Mouse (Mus musculus): ENCODE measurements around the gene Elf3. TPM values are rescaled to one million over a fixed set of nuclear protein-coding genes. Genes with fewer than 3 reads are reported as not detected.

Elf3 gene
- polyA plus RNA-seq, 1 experiment from 2014 or later, result 0.67 TPM

GRCm38 (mm10) chr1:135213772-135214640 is 44.4 kb downstream of the Elf3 start:
- DNase-seq, result no peak
- Histone ChIP-seq H3K27me3 (ENCODE audit: insufficient read depth, low read length) (no peaks in the 10 kb centered on the region), H3K4me3 (ENCODE audit: low read depth, low read length) (no peak overlapping the region), H3K27ac (ENCODE audit: low read depth) (no peak overlapping the region), H3K4me1 (ENCODE audit: insufficient read depth) (no peaks in the 10 kb centered on the region), H3K9me3 (ENCODE audit: low read length) (no peaks in the 10 kb centered on the region), H3K9ac (replicated peaks) (no peak overlapping the region), H3K36me3 (replicated peaks; ENCODE audit: insufficient read depth, low read length) (no peaks in the 10 kb centered on the region), H3K4me2 (ENCODE audit: low read depth, low read length) (no peak overlapping the region)
- TF ChIP-seq EP300 (IDR thresholded peaks at IDR 0.05; ENCODE audit: low read depth) (no peak), CTCF (IDR thresholded peaks at IDR 0.05; ENCODE audit: low read depth) (no peak)
- WGBS (ENCODE audit: insufficient replicate concordance), result 79% methylated on average over 9 of the region's 9 CpGs
- ATAC-seq, result no peak

DNA sequence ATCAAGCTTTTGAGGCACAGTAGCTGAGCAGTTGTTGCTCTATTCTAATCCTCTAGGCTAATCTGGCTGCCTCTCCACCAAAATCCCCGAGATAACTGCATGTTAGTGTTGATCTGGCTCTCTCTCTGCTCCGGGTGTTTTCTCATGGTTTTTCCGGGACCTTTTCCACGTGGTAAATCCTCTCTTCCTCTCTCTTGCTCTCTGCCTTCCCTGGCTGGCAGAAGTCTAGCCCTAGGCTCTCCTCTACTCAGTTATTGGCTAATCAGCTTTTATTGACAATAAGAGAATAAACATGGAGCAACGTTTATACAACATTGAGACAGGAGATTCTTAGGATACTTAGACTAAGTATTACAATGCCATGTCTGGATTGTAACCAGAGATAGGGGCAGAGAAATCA is 47.9 kb downstream of the Elf3 start:
- 46% methylated on average over 5 of the region's 5 CpGs for WGBS (ENCODE audit: insufficient replicate concordance)
- H3K27ac ChIP-seq (ENCODE audit: low read depth), result no peak overlapping the region
- TF ChIP-seq CTCF (IDR thresholded peaks at IDR 0.05; ENCODE audit: low read depth) (no peak), EP300 (IDR thresholded peaks at IDR 0.05; ENCODE audit: low read depth) (no peak)
- 0 out of 2 replicates have a peak overlapping the region, but pooled peaks have one; percentile 7 for H3K4me2 ChIP-seq (ENCODE audit: low read depth, low read length)
- no peak overlapping the region for H3K9ac ChIP-seq (replicated peaks)
- no peaks in the 10 kb centered on the region for H3K27me3 ChIP-seq (ENCODE audit: insufficient read depth, low read length)
- no peaks in the 10 kb centered on the region for H3K36me3 ChIP-seq (replicated peaks; ENCODE audit: insufficient read depth, low read length)
- peak; percentile 31; the same call in 1 of the 2 replicates for ATAC-seq
- H3K9me3 ChIP-seq (ENCODE audit: low read length), result no peaks in the 10 kb centered on the region
- DNase-seq, result no peak
- H3K4me3 ChIP-seq (ENCODE audit: low read depth, low read length), result no peak overlapping the region
- no peaks in the 10 kb centered on the region for H3K4me1 ChIP-seq (ENCODE audit: insufficient read depth)

DNA sequence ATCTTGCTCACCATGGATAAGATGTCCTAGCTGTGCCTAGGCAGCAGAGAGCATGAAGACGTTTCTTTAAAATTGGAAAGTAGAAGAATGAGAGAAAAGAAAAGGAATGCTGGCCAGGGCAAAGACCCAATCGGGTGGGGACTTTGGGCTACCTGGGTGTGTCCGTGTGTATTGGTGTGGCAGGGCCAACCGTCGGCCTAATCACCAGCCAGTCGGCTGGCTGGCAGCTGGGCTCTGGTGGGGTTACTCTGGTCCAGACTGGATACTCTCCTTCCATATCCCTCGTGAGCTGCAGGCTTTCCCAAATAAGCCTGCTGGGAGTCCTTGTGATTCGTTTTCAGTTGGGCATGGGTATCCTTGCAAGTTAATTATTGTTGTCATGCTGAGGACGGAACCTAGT is 49.7 kb downstream of the Elf3 start:
- H3K27ac ChIP-seq (ENCODE audit: low read depth), result no peak overlapping the region
- no peak overlapping the region for H3K9ac ChIP-seq (replicated peaks)
- H3K36me3 ChIP-seq (replicated peaks; ENCODE audit: insufficient read depth, low read length), result no peaks in the 10 kb centered on the region
- ATAC-seq, result no peak
- TF ChIP-seq CTCF (IDR thresholded peaks at IDR 0.05; ENCODE audit: low read depth), result no peak
- TF ChIP-seq EP300 (IDR thresholded peaks at IDR 0.05; ENCODE audit: low read depth), result no peak
- H3K9me3 ChIP-seq (ENCODE audit: low read length), result no peaks in the 10 kb centered on the region
- H3K4me2 ChIP-seq (ENCODE audit: low read depth, low read length), result no peak overlapping the region
- H3K27me3 ChIP-seq (ENCODE audit: insufficient read depth, low read length), result no peaks in the 10 kb centered on the region
- peaks cover 10% of the 10 kb centered on the region for H3K4me1 ChIP-seq (ENCODE audit: insufficient read depth)
- H3K4me3 ChIP-seq (ENCODE audit: low read depth, low read length), result no peak overlapping the region
- no peak for DNase-seq
- 58% methylated on average over 9 of the region's 9 CpGs for WGBS (ENCODE audit: insufficient replicate concordance)

DNA sequence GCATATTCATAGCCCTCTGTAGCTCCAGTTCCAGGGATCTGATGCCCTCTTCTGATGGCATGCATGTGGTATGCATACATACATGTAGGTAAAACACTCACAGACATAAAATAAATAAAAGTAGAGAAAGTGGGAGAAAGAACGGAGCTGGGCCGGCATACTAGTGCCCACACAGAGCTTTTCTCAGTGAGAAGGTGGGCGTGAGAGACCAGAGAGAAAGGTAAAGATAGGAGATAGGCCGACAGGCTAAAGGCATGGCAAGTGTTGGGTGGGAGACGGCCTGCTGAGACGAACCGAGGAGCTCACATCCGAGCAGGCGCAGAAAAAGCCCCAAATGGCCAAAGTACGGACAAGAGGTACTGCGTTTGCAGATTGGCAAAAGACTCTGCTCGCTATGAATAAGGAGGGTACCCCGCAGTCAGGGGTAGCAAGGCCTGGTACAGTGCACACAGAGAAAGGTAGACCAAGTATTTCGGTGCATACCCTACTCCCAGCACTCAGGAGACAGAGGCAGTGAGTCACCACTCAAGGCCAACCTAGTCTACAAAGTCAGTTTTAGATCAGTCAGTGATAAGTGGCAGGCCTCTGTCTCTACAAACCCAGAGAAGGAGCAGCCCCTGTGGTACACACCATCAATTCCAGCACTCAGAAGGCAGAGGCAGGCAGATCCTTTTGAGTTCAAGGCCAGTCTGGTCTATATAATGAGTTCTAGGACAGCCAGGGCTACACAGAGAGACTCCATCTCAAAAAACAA is 51.6 kb downstream of the Elf3 start:
- Histone ChIP-seq H3K9me3 (ENCODE audit: low read length) (no peaks in the 10 kb centered on the region), H3K36me3 (replicated peaks; ENCODE audit: insufficient read depth, low read length) (no peaks in the 10 kb centered on the region), H3K9ac (replicated peaks) (no peak overlapping the region), H3K4me1 (ENCODE audit: insufficient read depth) (peaks cover 10% of the 10 kb centered on the region), H3K4me3 (ENCODE audit: low read depth, low read length) (no peak overlapping the region), H3K4me2 (ENCODE audit: low read depth, low read length) (no peak overlapping the region), H3K27me3 (ENCODE audit: insufficient read depth, low read length) (no peaks in the 10 kb centered on the region), H3K27ac (ENCODE audit: low read depth) (no peak overlapping the region)
- no peak for TF ChIP-seq EP300 (IDR thresholded peaks at IDR 0.05; ENCODE audit: low read depth)
- TF ChIP-seq CTCF (IDR thresholded peaks at IDR 0.05; ENCODE audit: low read depth), result no peak
- DNase-seq (no peak), ATAC-seq (no peak)
- 89% methylated on average over 14 of the region's 14 CpGs for WGBS (ENCODE audit: insufficient replicate concordance)

DNA sequence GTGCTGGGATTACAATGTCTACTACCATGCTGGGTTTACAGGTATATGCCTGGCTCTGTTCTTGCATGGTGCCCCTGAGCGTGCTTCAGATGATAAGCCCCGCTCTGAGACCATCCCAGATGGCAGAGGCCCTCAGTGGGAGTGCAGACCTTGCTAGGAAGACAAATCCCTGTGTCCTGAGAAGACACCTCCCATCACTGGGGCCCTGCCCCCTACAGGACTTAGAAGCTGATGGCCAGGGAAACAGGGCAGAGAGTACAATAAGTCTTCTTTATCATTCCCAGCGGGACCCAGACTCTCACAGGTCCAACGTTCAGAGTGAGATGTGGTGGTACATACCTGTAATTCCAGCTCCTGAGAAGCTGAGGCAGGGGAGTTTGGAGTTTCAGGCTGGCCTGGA is 53.1 kb downstream of the Elf3 start:
- Histone ChIP-seq H3K9ac (replicated peaks) (no peak overlapping the region), H3K4me2 (ENCODE audit: low read depth, low read length) (0 out of 2 replicates have a peak overlapping the region, but pooled peaks have one; percentile 11), H3K27me3 (ENCODE audit: insufficient read depth, low read length) (no peaks in the 10 kb centered on the region), H3K36me3 (replicated peaks; ENCODE audit: insufficient read depth, low read length) (no peaks in the 10 kb centered on the region), H3K4me3 (ENCODE audit: low read depth, low read length) (no peak overlapping the region), H3K27ac (ENCODE audit: low read depth) (no peak overlapping the region), H3K4me1 (ENCODE audit: insufficient read depth) (peaks cover 10% of the 10 kb centered on the region), H3K9me3 (ENCODE audit: low read length) (no peaks in the 10 kb centered on the region)
- 66% methylated on average over 4 of the region's 4 CpGs for WGBS (ENCODE audit: insufficient replicate concordance)
- no peak for DNase-seq
- TF ChIP-seq CTCF (IDR thresholded peaks at IDR 0.05; ENCODE audit: low read depth) (no peak), EP300 (IDR thresholded peaks at IDR 0.05; ENCODE audit: low read depth) (no peak)
- no peak for ATAC-seq
